Mouse (Mus musculus): ENCODE data around the gene Clhc1.

GRCm38 (mm10) chr11:29560452-29560851 is 12.7 kb downstream of the Clhc1 start:
- TF ChIP-seq GATA1 (IDR thresholded peaks at IDR 0.05; ENCODE audit: borderline replicate concordance, low read length) (no peak), FLI1 (IDR thresholded peaks at IDR 0.05; ENCODE audit: low read length) (no peak)
